Mouse (Mus musculus) bone marrow, adult 2 months (tissue): ENCODE data around the gene Id2. TPM values are rescaled to one million over a fixed set of nuclear protein-coding genes. Genes with fewer than 3 reads are reported as not detected.

Source experiments
- H3K27ac ChIP-seq: fragments of 200-500 bp; 2 replicates; pipeline ENCODE4 v1.5.1; 2012; ENCODE audit warnings: low read depth, mild to moderate bottlenecking, control low read depth, inconsistent platforms, low read length; ENCODE audit not compliant: control insufficient read depth, poor library complexity, insufficient read depth
- H3K4me1 ChIP-seq: fragments of 200-500 bp; 2 replicates; pipeline ENCODE4 v1.6.1; 2011; ENCODE audit warnings: low read length; ENCODE audit not compliant: control insufficient read depth, insufficient read depth
- H3K4me3 ChIP-seq: fragments of 200-500 bp; replicated peaks from 2 replicates; pipeline ENCODE3; 2011; ENCODE audit warnings: mild to moderate bottlenecking, low read depth, low read length, control low read depth; ENCODE audit not compliant: control insufficient read depth
- CTCF ChIP-seq: fragments of 200-500 bp; IDR thresholded peaks from 2 replicates; pipeline ENCODE4 v1.5.1; 2011; ENCODE audit warnings: low read length, control low read depth; ENCODE audit not compliant: control insufficient read depth, insufficient read depth
- POLR2A ChIP-seq: fragments of 200-500 bp; IDR thresholded peaks from 2 replicates; pipeline ENCODE4 v1.6.1; 2011; ENCODE audit warnings: low read depth, mild to moderate bottlenecking, control low read depth, low read length, borderline replicate concordance; ENCODE audit not compliant: control insufficient read depth
- WGBS: fragments of 180-500 bp; shearing (Covaris S2); methylation state at CpG from one replicate; pipeline ENCODE4 v1.1.7; 2018; 5-methylcytosine and 5-hydroxymethylcytosine counted together
- polyA plus RNA-seq: library from polyadenylated mRNA; stranded (reverse); fragments of >200 nt; gene quantifications from 2 replicates; pipeline ENCODE4 v1.2.4, GENCODE M21; 2011; ENCODE audit warnings: low replicate concordance; ENCODE audit not compliant: missing spikeins, insufficient read depth, insufficient read length

The Id2 gene
- polyA plus RNA-seq, 1 experiment: 39.6 TPM

DNA sequence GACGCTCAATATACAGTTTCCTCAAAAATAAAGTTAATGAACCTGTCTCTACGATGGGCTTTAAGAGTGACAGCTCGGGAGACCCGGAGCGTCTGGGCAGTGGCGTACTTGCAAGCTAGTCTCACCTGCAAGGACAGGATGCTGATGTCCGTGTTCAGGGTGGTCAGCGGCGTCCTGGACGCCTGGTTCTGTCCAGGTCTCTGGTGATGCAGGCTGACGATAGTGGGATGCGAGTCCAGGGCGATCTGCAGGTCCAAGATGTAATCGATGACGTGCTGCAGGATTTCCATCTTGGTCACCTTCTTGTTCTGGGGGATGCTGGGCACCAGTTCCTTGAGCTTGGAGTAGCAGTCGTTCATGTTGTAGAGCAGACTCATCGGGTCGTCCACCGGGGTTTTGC lies 1.4 kb downstream of the Id2 start:
- peak overlapping the region; percentile 29 for H3K27ac ChIP-seq
- TF ChIP-seq CTCF (no peak), POLR2A (no peak)
- peaks cover 1% of the 10 kb centered on the region; the same call in 1 of the 2 replicates for H3K4me1 ChIP-seq
- WGBS: under 1% methylated on average over 19 of the region's 19 CpGs
- H3K4me3 ChIP-seq: peak overlapping the region; percentile 84

DNA sequence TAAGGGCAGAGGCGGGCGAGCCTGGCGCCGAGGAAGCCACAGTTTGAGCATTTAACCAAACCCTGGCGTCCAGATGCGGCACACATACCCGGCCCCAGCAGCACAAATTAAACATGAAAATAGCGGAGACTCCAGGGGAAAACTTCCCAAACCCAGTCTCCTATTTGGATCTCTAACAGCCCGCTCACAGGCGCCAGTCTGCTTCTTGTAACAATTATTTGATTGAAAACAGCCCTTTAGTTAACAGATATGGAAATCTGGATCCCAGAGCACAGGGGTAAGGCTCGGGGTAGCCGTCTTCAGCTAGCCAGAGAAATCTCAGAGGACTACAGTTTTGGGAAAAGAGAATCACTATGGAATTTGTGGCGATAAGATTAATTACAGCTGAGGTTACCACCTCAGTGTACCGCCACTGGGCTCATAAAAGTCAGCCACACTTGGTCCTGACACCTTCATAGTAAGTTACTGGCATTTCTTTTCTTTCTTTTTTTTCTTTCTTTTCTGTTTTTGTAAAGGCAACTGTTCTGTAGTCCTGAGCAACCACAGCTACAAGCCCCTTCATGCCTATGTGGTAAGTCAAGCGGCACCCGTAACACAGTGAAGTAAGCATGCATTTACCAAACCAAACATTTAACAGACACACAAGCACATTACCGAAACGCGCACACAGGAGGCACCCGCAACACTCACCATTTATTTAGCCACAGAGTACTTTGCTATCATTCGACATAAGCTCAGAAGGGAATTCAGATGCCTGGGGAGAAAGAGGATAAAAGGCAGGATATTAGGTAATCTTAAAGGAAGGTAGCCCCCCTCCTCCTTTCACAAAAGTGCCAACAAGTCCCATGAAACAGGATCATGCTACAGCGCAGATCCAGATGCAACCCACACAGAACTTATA lies 2.1 kb downstream of the Id2 start:
- WGBS: 4% methylated on average over 22 of the region's 22 CpGs
- no peak for TF ChIP-seq POLR2A
- no peak for TF ChIP-seq CTCF
- peak overlapping the region; percentile 84 for H3K4me3 ChIP-seq
- H3K27ac ChIP-seq: peak overlapping the region; percentile 29; the same call in 1 of the 2 replicates
- H3K4me1 ChIP-seq: peaks cover 1% of the 10 kb centered on the region; the same call in 1 of the 2 replicates

DNA sequence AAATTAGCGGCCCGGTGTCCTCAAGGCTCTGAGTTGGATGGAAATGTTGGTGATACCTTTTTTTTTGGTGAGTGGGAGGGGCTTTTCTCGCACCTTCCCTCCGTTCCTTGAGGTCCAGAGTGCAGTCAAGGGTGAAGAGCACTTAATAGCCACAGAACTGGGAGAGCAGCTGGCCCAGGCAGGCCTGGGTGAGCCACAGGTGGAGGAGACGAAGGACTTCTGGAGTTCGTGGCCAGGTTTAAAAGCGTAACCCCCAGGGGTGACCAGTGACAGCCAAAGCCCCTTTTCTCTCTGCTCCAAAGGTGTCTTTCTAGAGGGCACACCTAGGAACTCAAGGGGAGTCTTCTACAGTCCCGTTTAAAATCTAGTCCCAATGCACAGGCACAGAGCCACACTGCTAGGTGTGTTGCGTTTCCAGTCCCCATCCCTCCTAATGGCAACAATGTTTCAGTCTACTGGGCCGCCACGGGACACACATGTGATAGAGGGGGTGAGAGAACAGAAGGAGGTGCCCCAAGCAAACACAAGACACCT lies 3.6 kb downstream of the Id2 start:
- H3K27ac ChIP-seq: no peak overlapping the region
- H3K4me3 ChIP-seq: peak overlapping the region; percentile 54
- no peak for TF ChIP-seq POLR2A
- TF ChIP-seq CTCF: no peak
- WGBS: 74% methylated on average over 11 of the region's 11 CpGs
- peaks cover 1% of the 10 kb centered on the region; the same call in 1 of the 2 replicates for H3K4me1 ChIP-seq

DNA sequence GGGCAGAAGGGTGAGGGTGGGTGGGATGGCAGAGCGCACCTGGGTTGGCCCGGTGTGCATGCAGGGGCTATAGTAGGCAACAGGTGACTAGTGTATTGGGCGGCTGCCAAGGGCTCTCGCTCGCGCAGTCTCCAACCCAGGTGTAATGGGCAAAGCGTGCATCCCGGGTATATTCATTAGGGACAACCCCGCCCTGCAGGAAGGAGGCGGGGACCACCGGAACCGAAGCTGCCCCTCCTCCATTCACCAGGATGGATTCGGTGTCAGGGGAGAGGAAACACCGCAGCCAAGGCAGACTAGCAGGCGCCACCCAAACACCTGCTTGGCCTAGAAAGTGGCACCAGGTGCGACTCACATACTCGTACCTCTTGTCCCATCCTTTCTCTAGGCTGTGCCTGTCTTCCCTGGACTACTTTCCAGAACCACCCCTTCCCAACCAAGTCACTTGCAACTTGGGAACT lies 4.2 kb downstream of the Id2 start:
- no peak overlapping the region for H3K4me3 ChIP-seq
- H3K4me1 ChIP-seq: peaks cover 1% of the 10 kb centered on the region; the same call in 1 of the 2 replicates
- H3K27ac ChIP-seq: no peak overlapping the region
- TF ChIP-seq CTCF (no peak), POLR2A (no peak)
- WGBS: 21% methylated on average over 17 of the region's 17 CpGs

DNA sequence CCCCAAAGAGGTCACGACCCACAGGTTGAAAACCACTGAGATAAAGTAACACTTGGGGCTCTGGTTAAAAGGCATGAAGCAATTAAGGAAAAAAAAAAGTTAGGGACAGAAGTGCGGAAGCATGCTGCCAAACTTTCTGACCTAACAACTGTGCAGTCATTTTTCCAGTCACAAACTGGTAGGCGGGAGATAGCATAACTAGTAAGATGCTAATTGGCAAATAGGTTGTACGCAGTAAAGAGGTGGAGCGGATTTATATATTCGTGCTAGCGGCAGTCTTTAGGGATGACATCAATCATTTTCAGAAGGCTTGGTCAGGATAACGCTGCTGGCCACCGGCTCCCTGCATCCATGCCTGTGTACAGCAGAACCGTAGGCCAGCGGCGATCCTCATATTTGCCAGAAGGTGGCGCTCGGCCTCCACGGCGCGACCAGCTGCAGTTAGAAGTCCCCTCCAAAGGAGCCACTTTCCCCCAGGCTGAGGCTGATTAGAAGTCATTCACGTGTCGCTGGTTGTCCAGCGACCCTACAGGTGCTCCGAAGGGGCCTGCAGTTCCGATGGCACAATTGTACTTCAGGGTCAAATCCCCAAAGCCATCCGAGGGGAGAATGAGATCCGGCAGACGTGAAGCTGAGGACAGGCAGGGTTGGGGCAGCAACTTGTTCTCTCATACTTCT lies 4.8 kb downstream of the Id2 start:
- WGBS: 11% methylated on average over 25 of the region's 25 CpGs
- no peak overlapping the region for H3K4me3 ChIP-seq
- TF ChIP-seq CTCF (peak; percentile 99), POLR2A (peak; percentile 42; the same call in 1 of the 2 replicates)
- no peak overlapping the region for H3K27ac ChIP-seq
- H3K4me1 ChIP-seq: peaks cover 1% of the 10 kb centered on the region; the same call in 1 of the 2 replicates

DNA sequence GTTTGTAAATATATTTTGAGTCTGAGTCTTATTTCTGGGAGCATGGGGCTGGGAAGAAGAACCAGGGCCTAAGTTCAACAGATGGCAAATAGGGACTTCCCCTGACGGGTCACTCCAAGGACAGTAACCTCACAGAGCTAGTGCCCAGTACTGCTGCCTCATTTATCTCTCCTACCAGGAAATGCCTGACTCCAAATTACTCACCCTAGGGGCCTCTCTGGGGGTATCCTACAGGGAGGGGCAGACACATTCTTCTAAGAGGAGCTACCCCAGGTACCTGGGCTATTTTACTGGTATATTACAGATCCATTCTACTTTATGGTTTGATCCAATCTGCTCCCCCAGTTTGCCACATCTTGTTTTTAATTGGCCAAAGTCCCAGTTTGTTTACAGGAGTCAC lies 7.5 kb downstream of the Id2 start:
- TF ChIP-seq POLR2A: no peak
- no peak for TF ChIP-seq CTCF

DNA sequence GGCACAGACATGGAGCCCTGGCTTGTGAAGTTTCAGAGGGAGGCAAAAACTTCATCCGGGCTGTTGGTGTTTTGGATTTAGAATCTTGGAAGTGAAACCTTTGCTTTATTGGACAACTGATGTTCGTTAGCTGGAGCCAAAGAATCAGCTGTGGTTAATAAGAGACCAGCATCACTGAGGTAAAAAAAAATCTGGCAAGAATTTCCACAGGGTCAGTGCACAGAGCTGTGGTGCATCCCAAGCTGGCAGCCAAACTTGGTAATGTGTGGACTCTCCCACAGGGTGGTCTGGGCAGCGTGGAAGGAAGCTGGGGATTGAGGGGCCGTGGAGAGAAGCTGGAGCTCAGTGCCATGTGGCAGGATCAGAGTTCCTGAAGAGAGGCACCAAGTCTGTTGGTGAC lies 10.0 kb downstream of the Id2 start:
- no peak overlapping the region for H3K27ac ChIP-seq
- WGBS: 67% methylated on average over 4 of the region's 4 CpGs
- no peak overlapping the region for H3K4me3 ChIP-seq
- TF ChIP-seq POLR2A: no peak
- no peak for TF ChIP-seq CTCF
- no peaks in the 10 kb centered on the region for H3K4me1 ChIP-seq

More for the DNA sequence above, 7.5 kb downstream of the Id2 start:
- Histone ChIP-seq H3K27ac (no peak overlapping the region), H3K4me3 (no peak overlapping the region), H3K4me1 (no peaks in the 10 kb centered on the region; the same call in 1 of the 2 replicates)
- 73% methylated on average over 1 of the region's 1 CpGs for WGBS
